Mouse (Mus musculus) forelimb bud, embryonic 11.5 days (tissue): ENCODE measurements around the gene Zfp512b.

ENCODE experiments used
- DNase-seq: peaks from one replicate; pipeline ENCODE4 v3.0.0-alpha.2; 2012; ENCODE audit warnings: low read depth, low spot score

Gene Zfp512b

DNA sequence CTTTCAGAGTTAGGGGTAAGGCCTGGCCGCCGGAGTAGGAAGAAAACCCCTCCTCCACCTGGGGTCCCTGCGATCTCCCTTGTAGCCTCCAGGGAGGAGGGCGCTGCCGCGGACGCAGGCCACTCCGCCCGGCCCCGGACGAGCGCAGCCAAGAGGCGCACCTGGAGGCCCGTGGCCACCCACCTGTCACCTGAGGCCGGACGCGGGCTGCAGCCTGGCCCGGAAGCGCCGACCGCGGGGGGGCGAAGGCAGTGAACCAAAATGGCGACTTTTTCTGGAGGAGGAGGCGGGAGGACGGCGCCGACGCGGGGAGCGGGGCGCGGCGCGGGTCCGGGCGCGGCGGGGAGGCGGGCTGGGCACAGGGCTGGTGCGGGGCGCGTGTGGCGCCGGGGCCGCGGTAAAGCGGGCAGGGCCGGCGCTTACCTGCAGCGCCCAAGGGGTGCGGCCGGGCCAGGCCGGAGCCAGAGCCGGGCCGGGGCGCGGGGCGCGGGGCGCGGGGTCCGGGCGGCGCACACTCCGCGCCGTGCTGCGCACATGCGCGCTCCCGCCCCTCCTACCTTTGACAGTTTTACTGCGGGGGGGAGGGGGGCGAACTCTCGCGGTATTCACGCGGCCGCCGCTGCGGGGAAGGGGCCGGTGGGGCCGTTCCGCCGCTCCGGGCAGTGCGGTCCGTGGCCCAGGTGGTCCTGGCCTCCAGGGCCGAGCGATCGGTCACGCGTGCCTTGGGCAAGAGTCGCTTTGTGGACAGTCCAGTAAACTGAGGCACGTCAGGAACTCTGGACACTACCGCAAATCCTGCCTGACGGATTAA is at the start of gene Zfp512b:
Zfp512b (minus strand) TSS at position 573 of the 811 bp plus-strand sequence.
- DNase-seq = peak; percentile 68

DNA sequence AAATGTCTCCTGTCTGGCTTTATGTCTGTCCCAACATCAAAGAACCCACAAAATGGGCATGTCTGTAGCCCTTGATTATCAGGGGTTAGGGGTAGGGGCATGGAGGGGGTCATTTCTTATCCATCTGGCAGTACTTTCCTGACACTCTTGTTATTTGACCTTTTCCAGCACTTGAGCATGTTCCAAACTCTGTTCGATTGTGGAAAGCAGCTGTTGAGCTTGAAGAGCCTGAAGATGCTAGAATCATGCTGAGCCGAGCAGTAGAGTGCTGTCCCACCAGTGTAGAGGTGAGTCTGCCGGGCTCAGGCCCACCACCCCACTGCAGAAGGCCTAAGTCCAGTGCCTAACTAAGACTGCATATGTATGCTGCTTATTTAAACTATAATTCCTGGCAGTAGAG is 43.3 kb upstream of the Zfp512b start:
- DNase-seq = no peak

DNA sequence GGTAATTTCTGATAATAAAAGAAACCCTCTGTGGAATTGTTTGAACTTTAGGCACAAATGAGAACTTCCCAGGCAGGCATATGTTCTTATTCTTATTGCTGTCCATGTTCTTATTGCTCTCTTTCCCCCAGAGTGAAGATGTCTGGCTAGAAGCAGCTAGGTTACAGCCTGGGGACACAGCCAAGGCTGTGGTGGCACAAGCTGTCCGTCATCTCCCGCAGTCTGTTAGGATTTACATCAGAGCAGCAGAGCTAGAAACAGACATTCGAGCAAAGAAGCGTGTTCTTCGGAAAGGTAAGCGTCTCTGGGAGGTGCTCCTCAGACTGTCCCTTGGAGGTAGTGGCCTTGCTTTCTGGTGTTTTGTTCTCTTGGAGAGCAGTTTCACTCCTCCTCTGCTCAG is 40.0 kb upstream of the Zfp512b start:
- DNase-seq = no peak

DNA sequence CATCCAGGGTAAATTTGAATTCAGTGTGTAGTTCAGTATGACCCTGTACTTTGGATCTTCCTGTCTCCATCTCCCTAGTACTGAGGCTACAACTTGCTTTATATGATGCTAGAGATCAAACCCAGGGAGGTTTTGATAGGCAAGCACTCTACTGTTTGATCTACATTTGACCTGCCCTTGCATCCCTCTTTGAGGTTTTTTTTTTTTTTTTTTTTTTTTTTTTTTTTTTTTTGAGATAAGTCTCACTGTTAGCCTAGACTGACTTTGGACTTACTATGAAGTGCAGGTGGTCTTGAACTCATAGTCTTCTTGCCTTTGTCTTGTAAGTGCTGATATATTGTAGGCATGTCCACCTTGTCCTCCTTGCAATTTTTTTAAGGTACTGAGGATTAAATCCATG is 35.9 kb upstream of the Zfp512b start:
- DNase-seq = no peak

DNA sequence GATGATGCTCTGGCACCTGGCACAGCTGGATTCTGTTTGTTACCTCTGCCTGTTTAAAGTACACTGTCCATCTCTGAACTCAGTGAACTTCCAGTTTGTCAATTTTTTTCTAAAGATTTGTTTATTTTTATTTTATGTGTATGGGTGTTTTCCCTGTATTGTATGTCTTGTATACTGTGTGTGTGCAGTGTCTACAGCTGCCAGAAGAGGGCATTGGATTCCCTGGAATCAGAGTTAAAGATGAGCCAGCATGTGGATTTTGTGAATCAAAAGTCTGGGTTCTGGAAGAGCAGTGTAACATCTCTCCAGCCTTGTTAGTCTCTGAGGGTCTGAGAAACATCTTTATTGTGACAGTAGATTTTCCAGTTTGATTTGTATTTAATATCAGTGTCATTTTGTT is 30.8 kb upstream of the Zfp512b start:
- no peak for DNase-seq

DNA sequence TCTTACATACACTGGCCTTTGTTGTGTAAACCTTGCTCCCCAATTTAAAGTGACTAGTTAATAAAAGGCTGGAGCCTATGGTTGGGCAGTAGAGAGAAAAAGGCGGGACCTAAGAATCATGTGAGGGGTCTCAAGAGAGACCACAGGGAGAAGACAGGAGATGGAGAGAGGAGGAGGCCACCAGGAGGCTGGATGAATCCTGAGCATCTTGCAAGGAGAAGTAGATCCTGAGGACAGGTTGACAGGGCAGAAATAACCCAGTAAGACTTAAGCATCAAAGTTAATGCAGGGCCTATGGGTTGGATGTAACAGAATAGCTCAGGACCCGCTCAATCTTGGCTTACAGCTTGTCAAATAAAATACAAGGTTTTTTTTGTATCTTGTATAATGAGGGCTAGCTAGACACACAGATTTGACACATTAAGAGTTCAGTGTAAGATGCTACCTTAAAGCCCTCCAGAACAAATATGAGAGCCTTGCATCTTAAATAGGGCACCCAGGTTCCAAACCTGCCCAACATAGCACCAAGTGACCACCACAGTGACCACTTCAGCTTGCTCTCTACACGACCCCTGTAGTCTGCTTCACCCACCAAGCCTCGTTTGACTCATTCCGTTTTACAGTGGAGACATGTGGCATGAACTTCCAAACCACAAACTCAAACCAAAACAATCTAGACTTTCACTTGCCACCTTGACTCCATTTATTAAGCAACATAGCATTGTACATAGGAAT is 26.3 kb upstream of the Zfp512b start:
- no peak for DNase-seq

DNA sequence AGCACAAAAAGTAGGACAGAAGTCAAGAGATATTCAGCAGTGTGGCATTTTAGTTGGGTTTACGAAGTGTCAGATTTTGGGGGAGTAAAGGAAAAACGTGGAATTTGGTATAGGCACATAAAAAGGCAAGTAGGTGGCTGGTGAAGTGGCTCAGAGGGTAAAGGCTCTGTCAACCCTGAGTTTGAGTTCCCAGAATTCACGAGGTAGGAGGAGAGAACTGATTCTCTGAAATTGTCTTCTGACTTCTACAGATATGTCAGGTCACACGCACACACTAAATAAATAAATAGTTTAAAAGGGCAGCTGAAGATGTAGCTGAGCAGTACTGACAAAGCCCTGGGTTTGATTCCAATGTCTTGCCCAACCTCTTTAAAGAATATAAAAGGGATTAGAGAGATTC is 9.8 kb upstream of the Zfp512b start:
- DNase-seq = no peak

DNA sequence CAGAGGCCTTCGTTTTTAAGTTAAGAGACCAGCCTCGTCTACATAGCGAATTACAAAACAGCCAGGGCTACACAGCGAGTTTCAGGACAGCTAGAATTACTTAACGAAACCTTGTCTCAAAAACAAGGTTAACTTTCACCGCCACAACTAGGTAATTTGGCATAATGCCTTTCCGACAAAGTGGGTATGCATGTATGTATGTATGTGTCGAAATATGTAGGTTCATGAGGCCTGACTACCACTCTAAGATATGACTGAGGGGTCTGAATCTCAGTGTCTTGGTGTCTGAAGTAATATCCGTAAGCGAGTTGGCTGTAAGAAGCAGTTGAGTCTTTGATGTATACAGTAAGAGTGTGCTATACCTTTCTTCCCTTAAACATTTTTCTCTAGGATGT is 9.1 kb upstream of the Zfp512b start:
- no peak for DNase-seq

DNA sequence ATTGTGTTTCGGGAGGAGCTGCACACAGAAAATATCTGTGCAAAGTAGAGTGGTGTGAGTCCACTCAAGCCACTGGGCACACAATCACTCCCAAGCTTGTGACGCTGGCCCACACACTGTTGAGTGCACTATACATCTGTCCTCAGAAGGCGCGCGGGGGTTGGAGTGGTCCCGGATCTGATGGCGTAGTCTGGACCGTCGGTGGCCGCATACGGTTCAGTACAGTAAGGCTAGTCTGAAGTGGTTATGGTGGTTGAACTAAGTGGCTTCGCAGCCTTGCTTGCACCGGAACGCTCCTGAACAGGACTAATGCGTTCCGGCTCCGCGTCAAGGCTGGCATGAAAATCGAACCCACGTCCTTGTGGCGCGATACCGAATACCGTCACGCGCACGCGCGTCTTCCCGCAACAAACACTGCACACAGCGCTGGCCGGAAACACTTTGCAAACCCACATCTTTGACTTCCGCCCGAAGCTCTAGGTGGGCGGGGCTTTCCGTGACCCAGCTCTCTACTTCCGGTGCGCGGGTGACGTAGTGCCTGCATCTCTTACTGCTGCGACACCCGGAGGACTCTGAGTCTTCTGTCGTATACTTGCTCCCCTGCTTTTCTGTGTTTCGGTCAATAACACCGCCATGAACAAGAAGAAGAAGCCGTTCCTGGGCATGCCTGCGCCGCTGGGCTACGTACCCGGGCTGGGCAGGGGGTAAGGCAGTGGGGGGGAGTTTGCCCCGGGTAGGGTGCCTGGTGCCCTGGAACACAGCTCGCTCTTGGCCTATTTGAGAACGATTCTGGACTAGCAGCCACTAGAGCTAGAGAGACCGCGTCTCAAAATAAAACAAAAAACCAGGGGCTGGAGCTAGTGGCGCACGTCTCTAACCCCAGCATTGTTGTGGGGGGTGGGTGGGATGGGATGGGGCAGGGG is 8.5 kb upstream of the Zfp512b start:
- peak; percentile 97 for DNase-seq

DNA sequence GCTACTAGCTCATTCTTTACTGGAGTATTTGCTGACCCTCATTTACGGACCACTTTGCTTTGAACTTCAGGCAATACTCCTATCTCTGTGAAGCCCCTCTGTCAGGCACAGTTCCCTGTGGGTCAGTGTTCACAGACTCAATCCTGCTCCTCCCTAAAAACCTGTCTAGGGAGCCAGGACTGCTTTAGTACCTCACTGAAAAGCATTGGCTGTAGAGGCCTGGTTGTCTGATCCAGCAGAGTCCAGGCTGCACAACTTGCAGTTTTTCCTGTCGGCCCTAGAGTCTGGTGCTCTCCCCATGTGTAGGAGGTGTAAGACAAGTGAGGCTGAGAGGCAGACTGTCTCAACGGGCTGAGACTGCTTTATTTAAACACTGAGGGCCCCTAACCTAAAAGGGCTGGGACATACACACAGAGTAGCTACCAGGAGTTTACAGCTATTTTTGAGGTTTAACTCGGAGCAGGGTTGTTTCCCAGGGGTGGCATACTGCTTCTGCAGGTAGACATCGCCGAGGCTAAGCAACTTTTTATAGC is 7.7 kb upstream of the Zfp512b start:
- DNase-seq = no peak

DNA sequence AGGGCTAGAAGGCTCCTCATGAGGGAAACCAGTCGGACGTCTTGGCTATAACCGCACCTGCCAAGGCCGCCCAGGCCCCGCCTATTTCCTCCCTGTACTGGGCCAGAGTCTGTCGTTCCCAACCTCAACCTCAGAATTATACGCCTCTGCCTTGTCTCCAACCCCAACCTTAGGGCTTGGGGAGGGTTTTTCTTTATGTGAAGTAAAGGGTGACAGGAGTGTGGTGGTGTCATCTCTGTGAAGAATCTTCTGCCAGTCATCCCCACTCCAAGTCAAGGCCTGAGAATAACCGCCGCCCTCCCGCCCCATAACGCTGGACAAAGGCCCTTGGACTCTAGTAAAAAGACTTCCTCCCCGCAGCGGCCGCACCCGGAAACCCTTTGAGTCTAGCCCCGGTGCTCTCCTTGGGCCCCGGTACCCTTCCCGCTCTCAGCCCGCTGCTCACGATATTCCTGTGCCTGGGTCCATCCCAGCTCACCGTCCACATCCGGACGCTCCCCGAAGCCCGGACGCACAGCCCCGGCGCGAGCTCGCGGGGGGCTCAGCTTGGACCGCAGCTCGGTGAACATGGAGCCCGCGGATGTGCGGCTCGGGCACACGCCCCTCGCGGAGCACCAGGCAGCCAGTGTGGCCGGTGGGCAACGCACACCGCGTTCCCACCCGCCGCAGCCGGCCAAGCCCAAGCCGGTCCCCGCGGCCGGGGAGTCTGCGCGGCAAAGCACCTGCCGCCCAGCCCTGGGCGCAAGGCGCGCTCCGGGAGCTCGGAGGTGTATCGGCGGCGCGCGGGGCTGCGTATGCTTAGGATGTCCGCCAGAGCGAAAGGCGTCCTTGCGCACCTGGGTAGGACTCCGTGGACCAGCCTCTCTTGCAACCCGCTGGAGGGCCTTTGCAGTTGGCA is 6.1 kb upstream of the Zfp512b start, which contains the start of gene Samd10:
Samd10 (minus strand) TSS at position 759 of the 898 bp plus-strand sequence.
- no peak for DNase-seq

DNA sequence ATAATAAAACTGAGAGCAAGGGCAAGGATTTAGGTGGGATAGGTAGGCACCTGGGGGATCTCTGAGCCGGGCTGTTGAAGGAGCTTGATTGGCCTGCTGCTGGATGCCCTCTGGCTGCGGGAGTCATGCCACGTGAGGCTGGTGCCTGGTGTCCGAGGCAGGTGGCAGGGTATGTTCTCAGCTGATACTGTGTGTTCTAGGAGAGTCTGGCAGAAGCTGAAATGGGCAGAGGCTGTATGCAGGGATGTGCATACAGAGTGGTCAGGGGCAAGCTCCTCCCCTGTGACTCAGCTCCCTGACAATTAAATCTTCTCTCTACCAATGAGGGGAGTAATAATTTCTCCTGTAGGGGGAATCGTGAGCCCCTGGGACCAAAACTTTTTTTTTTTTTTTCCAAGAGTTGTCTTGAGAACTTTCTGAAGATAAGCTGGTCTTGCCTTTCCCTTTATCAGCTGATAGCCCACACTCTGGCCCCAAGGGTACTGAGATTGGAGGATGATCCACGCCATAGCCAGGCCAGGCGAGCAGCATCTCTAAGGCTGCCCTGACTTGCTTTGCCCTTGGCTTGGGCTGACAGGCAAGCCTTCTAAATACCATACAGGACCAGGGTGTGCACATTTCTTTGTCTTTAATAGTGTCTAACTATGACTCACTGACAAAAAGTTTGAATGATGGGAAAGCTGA is 4.9 kb upstream of the Zfp512b start:
- no peak for DNase-seq

DNA sequence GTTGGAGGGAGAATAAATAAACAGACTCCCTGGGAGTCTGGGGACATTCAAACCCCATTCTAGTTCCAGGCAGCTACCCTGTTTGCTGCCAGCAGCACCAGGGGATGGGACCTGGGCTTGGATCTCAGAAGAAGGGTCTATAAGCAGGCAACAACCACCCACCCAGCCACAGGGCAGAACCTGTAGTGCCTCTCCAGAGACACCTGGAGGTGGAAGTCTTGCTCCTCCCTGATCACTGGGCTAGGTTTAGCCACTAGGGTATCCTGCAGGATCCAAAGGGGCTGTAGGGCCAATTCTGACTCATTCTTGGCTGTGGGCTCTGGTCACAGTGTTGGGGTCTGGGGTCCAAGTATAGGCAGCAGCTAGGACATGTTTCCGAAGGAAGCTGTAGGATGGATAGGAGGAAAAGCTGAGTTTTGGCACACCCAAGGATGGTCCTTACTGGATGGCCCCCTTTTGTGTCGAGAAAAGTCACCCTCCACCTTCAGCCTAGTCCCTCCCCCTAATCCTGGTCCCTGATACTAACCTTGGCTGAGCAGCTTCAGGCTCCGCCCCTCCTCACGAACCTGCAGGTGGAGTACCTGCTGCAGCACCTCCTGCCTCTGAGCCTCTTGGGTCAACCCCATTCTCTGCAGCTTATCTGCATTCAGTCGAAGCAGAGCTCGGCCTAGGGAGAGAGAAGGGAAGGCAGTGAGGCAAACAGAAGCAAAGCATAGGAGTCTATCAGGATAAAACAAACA is 3.8 kb upstream of the Zfp512b start:
- no peak for DNase-seq

DNA sequence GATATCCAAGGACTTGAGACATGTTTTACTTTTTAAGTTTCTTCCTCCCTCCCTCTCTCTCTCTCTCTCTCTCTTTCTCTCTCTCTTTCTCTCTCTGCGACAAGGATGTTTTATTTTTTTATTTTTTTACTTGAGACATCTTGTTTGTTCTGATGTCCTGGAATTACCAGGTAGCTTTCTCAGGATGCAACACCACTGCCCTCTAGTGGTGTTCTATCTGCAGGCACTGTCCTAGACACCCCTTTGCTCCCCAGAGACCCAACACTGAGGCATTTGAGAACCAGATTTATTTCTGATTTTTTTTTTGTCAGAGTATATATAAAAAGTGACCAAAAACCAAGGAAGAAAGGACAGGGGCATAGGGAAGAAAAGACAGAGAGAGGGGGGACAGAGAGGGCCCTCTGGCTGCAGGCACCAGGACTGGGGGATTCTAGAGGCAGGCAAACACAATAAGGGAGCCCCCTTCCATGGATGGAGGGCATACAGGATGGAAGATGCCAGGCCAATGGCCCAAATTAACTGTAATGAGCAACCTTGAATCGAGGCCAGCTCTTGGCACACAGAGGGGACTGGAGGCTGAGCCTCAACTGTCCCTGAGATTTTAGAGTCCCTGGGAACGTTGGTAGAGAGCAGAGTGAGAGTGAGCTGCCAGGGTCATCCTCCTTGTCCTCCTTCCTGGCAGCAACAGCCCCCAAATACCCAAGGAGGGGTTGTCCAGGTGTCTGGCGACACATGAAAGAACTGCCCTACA is 2.5 kb upstream of the Zfp512b start:
- DNase-seq = no peak

DNA sequence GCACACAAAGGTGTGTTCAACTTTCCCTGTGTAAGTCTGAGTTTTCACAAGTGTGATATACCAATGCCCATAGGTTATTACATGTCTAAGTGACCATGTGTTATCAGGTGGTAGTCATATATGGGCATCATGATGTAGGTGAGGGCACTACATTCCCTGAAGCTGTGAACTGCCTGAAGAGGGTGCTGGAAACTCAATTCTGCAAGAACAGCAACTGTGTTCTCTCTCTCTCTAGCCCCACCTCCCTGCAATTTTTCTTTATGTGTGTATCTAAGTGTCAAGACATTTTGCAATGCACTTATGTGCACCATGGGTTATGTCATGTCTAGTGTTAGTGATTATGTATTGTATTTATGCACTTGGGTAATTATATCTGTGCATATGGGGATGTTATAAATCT is 1.3 kb upstream of the Zfp512b start:
- DNase-seq = no peak

DNA sequence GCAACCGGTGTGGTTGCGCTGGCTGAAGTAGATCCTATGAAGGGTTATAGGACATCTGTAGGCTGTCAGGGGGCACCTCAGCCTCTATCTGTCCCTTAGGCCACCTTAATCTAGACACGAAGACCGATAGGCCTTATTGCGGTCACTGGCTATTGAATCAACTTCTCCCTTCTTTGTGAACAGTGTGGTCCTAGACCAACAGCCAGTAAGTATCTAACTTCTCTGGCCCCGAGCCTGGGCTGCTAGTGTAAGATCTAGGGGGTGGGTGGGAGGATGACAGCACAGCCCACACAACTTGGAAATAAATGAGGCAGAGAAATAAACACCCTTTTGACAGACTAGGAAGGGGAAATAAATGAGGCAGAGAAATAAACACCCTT is 429 bp upstream of the Zfp512b start:
- DNase-seq = no peak

DNA sequence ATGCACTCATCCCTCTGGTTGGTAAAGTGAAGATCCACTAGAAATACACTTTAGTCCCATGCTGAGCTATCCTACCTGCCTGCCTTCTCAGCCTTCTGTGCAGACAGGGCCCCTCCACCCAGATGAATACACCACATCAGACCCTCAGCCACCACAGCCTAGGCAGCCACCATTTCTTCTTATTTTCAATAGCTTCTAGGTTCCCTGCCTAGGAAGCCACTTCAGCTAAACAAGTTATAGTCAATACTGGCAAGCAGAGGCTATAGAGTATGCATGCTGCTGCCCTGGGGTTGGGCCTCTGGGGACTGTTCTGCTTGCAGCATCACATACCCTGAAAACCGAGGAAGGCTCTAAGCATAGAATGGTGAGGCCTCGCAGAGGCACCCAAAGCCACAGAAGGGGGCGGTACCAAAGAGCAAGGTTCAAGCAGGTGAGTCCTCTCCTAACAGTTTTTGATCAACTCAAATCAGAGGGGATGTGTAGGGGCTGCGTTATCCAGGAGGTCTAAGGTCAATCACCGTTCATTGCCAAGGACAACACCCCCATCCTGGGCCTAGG is 996 bp downstream of the Zfp512b start, which contains the start of gene Prpf6:
Prpf6 (plus strand) TSS at position 341 of the 558 bp plus-strand sequence.
- no peak for DNase-seq

DNA sequence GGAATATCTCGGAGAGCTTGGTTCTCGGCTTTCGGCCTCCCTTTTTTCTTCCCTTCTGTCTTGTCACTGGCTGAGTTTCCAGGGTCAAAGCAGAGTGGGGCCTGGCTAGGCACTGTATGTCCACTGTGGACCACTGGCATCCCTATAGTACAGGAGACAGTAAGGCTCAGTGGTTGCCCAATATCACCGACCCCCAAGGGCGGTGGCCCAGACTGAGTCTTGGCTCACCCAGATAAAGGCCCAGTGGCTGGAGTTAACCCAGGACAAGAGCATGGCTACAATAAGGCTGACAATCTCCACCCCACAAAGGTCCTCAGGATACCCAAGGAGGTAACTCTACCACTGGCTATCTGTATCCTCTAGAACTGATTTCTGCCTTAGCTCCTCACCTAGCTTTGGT is 2.1 kb downstream of the Zfp512b start:
- DNase-seq = no peak
